Mouse (Mus musculus): ENCODE data around the gene Cavin3. TPM values are rescaled to one million over a fixed set of nuclear protein-coding genes. Genes with fewer than 3 reads are reported as not detected.

Gene Cavin3
- total RNA-seq, 1 experiment, result 5.3 TPM

GRCm38 (mm10) chr7:105515178-105515577, 33.1 kb upstream of the Cavin3 start:
- peak; percentile 63 for DNase-seq (ENCODE audit: low read depth, low spot score)
- no peaks in the 10 kb centered on the region for H3K4me1 ChIP-seq (ENCODE audit: control insufficient read depth in 2 of 2, insufficient read depth in 2 of 2, low read length in 2 of 2, poor library complexity in 1 of 2)

DNA sequence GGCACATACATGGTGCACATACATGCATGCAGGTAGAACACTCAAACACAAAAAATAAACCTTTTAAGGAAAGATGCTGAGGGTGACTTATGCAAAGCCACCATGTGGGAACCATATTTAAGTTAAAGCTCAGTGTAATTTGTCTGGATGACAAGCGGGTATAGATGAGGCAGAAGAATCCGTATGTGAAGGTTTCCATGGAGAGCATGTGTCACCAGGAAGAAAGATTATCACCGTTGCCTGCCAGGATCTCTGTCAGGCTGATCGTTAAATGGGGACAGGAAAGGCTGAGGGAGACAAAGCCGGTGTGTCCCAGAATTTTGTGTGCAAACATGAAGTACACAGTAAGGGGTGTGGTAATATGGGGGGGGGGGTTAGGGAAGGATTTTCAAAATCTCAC, 32.5 kb upstream of the Cavin3 start:
- Histone ChIP-seq H3K36me3 (ENCODE audit: control insufficient read depth, insufficient read depth, low read length, poor library complexity, severe bottlenecking) (no peaks in the 10 kb centered on the region), H3K27ac (ENCODE audit: insufficient read depth, low read depth, low read length, poor library complexity, severe bottlenecking) (no peak overlapping the region), H3K9me3 (ENCODE audit: control insufficient read depth, insufficient read depth, low read depth, low read length) (no peaks in the 10 kb centered on the region), H3K9ac (ENCODE audit: insufficient read depth, low read depth, low read length, poor library complexity, severe bottlenecking) (no peak overlapping the region), H3K4me1 (ENCODE audit: control insufficient read depth in 2 of 2, insufficient read depth in 2 of 2, low read length in 2 of 2, poor library complexity in 1 of 2) (no peaks in the 10 kb centered on the region), H3K4me3 (ENCODE audit: insufficient read depth in 1 of 2, low read depth in 1 of 2, low read length in 2 of 2, poor library complexity in 1 of 2, severe bottlenecking in 1 of 2) (no peak overlapping the region)
- TF ChIP-seq MAFK (IDR thresholded peaks at IDR 0.05; ENCODE audit: insufficient read depth, low read depth, low read length) (no peak), CHD2 (IDR thresholded peaks at IDR 0.05; ENCODE audit: low read depth, low read length) (no peak), ZNF384 (IDR thresholded peaks at IDR 0.05; ENCODE audit: low read depth, low read length) (no peak), ZC3H11A (IDR thresholded peaks at IDR 0.05; ENCODE audit: borderline replicate concordance, low read depth, low read length) (no peak), HCFC1 (IDR thresholded peaks at IDR 0.05; ENCODE audit: borderline replicate concordance, insufficient read depth, low read length) (no peak)
- in situ Hi-C loops (cut with MboI; ENCODE audit: low sequenced_read_pairs in 2 of 2, unreplicated experiment in 2 of 2), result loop anchor here (10.0 to 25.0 kb wide), 2 partner anchors 60 to 327 kb away; partner anchors contain the start of gene Olfr685 (in 1 of the 2)
- DNase-seq (ENCODE audit: low read depth, low spot score), result no peak

More at GRCm38 (mm10) chr7:105515178-105515577, 33.1 kb upstream of the Cavin3 start:
- Histone ChIP-seq H3K9me3 (ENCODE audit: control insufficient read depth, insufficient read depth, low read depth, low read length) (no peaks in the 10 kb centered on the region), H3K36me3 (ENCODE audit: control insufficient read depth, insufficient read depth, low read length, poor library complexity, severe bottlenecking) (no peaks in the 10 kb centered on the region), H3K4me3 (ENCODE audit: insufficient read depth in 1 of 2, low read depth in 1 of 2, low read length in 2 of 2, poor library complexity in 1 of 2, severe bottlenecking in 1 of 2) (no peak overlapping the region), H3K9ac (ENCODE audit: insufficient read depth, low read depth, low read length, poor library complexity, severe bottlenecking) (no peak overlapping the region), H3K27ac (ENCODE audit: insufficient read depth, low read depth, low read length, poor library complexity, severe bottlenecking) (no peak overlapping the region)
- in situ Hi-C loops (cut with MboI; ENCODE audit: low sequenced_read_pairs in 2 of 2, unreplicated experiment in 2 of 2), result loop anchor here (10.0 to 25.0 kb wide), 2 partner anchors 60 to 328 kb away; partner anchors contain the start of gene Olfr685 (in 1 of the 2)
- peak; percentile 93 for TF ChIP-seq ZC3H11A (IDR thresholded peaks at IDR 0.05; ENCODE audit: borderline replicate concordance, low read depth, low read length)
- no peak for TF ChIP-seq ZNF384 (IDR thresholded peaks at IDR 0.05; ENCODE audit: low read depth, low read length)

- in situ Hi-C loops (cut with MboI; ENCODE audit: low sequenced_read_pairs in 2 of 2, unreplicated experiment in 2 of 2), result loop anchor here (10.0 to 25.0 kb wide), 2 partner anchors 59 to 327 kb away; partner anchors contain the start of gene Olfr685 (in 1 of the 2)
- Histone ChIP-seq H3K27ac (ENCODE audit: insufficient read depth, low read depth, low read length, poor library complexity, severe bottlenecking) (no peak overlapping the region), H3K4me1 (ENCODE audit: control insufficient read depth in 2 of 2, insufficient read depth in 2 of 2, low read length in 2 of 2, poor library complexity in 1 of 2) (no peaks in the 10 kb centered on the region), H3K36me3 (ENCODE audit: control insufficient read depth, insufficient read depth, low read length, poor library complexity, severe bottlenecking) (no peaks in the 10 kb centered on the region), H3K9me3 (ENCODE audit: control insufficient read depth, insufficient read depth, low read depth, low read length) (no peaks in the 10 kb centered on the region), H3K4me3 (ENCODE audit: insufficient read depth in 1 of 2, low read depth in 1 of 2, low read length in 2 of 2, poor library complexity in 1 of 2, severe bottlenecking in 1 of 2) (no peak overlapping the region), H3K9ac (ENCODE audit: insufficient read depth, low read depth, low read length, poor library complexity, severe bottlenecking) (no peak overlapping the region)
- no peak for DNase-seq (ENCODE audit: low read depth, low spot score)
- TF ChIP-seq ZC3H11A (IDR thresholded peaks at IDR 0.05; ENCODE audit: borderline replicate concordance, low read depth, low read length) (no peak), CHD2 (IDR thresholded peaks at IDR 0.05; ENCODE audit: low read depth, low read length) (no peak), ZNF384 (IDR thresholded peaks at IDR 0.05; ENCODE audit: low read depth, low read length) (no peak), MAFK (IDR thresholded peaks at IDR 0.05; ENCODE audit: insufficient read depth, low read depth, low read length) (no peak), HCFC1 (IDR thresholded peaks at IDR 0.05; ENCODE audit: borderline replicate concordance, insufficient read depth, low read length) (no peak)
Measured at GRCm38 (mm10) chr7:105513845-105514291, 31.8 kb upstream of the Cavin3 start.

DNA sequence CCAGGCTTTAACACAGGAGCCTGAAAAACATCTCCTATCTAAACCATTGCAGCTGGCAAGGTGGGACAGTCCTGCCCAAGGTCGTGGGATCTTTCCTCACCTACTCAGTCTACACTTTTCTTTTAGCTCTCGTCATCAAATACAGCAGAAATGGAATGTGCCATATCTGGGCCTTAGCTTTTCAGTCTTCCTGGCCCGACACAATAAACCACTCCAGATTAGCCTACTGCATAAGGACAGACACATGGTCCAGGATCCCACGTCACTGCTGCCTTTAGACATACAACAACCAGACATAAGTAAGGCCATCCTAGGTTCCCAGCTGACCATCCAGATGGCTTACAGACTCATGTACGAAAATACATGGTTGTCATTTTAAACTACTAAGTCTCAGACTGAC, 28.0 kb upstream of the Cavin3 start:
- no peak overlapping the region for H3K4me3 ChIP-seq (ENCODE audit: insufficient read depth in 1 of 2, low read depth in 1 of 2, low read length in 2 of 2, poor library complexity in 1 of 2, severe bottlenecking in 1 of 2)
- H3K4me1 ChIP-seq (ENCODE audit: control insufficient read depth in 2 of 2, insufficient read depth in 2 of 2, low read length in 2 of 2, poor library complexity in 1 of 2), result no peaks in the 10 kb centered on the region
- no peak for TF ChIP-seq HCFC1 (IDR thresholded peaks at IDR 0.05; ENCODE audit: borderline replicate concordance, insufficient read depth, low read length)
- TF ChIP-seq CHD2 (IDR thresholded peaks at IDR 0.05; ENCODE audit: low read depth, low read length), result no peak
- TF ChIP-seq ZC3H11A (IDR thresholded peaks at IDR 0.05; ENCODE audit: borderline replicate concordance, low read depth, low read length), result no peak
- TF ChIP-seq ZNF384 (IDR thresholded peaks at IDR 0.05; ENCODE audit: low read depth, low read length), result no peak
- TF ChIP-seq MAFK (IDR thresholded peaks at IDR 0.05; ENCODE audit: insufficient read depth, low read depth, low read length), result no peak
- no peak overlapping the region for H3K27ac ChIP-seq (ENCODE audit: insufficient read depth, low read depth, low read length, poor library complexity, severe bottlenecking)
- DNase-seq (ENCODE audit: low read depth, low spot score), result no peak
- in situ Hi-C loops (cut with MboI; ENCODE audit: low sequenced_read_pairs in 2 of 2, unreplicated experiment in 2 of 2), result loop anchor here (10.0 to 25.0 kb wide), 2 partner anchors 55 to 323 kb away; partner anchors contain the start of gene Olfr685 (in 1 of the 2)
- no peaks in the 10 kb centered on the region for H3K9me3 ChIP-seq (ENCODE audit: control insufficient read depth, insufficient read depth, low read depth, low read length)
- H3K36me3 ChIP-seq (ENCODE audit: control insufficient read depth, insufficient read depth, low read length, poor library complexity, severe bottlenecking), result no peaks in the 10 kb centered on the region
- no peak overlapping the region for H3K9ac ChIP-seq (ENCODE audit: insufficient read depth, low read depth, low read length, poor library complexity, severe bottlenecking)

All from ES-E14 (cell line).